Mouse (Mus musculus): ENCODE data around the gene Ccng2. TPM values are rescaled to one million over a fixed set of nuclear protein-coding genes. Genes with fewer than 3 reads are reported as not detected.

Ccng2 gene
- total RNA-seq (2022) = 10 to 100 TPM; 38.9 to 50.8 (median 45.3) TPM

DNA sequence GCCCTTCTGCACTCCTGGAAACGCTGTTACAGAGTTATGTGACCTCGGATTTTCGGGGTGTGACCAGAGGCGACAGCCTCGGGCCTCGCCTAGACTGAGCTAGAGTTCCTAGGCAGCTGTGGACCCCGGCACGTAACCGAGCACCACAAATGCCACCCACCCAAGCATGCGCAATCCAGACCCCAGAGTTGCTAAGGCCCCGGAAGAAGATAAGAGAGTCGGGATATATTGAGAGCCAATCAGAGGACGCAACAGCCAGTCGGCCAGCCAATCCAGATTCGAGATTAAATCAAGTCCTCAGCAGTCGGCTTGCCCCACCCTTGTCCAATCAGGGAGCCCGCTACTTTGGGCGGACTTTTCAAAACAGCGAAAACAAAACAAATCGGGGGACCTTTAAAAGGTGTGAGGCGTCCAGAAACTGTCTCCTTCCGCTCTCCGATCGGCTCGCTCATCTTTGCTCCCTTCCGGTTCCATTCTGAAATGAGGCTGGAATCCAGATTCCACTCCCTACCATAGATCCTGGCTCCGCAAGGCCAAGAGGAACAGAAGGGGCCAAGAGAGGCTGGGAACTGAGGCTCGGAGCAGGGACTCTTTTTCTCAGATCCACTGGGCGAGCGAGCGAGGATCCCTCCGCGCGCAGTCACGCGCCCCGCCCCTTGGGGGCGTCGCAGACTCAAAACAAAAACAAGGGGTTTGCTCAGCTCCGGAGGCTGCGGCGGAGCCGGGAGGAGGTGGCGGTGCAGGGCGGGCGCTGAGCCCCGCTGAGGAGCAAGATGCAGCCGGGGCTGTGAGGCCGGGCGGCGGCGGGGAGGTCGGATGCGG, at the start of gene Ccng2:
TSS of gene Ccng2 (plus strand) at position 375 of the 822 bp plus-strand sequence.
- DNase-seq (ENCODE audit: low spot score in 2 of 2) = peak; percentile 98 to 99

GRCm38 (mm10) chr5:93218375-93218774, 48.7 kb upstream of the Ccng2 start:
- DNase-seq (ENCODE audit: low spot score in 2 of 2) = no peak

GRCm38 (mm10) chr5:93221661-93222060, 45.4 kb upstream of the Ccng2 start:
- no peak for DNase-seq (ENCODE audit: low spot score in 2 of 2)

DNA sequence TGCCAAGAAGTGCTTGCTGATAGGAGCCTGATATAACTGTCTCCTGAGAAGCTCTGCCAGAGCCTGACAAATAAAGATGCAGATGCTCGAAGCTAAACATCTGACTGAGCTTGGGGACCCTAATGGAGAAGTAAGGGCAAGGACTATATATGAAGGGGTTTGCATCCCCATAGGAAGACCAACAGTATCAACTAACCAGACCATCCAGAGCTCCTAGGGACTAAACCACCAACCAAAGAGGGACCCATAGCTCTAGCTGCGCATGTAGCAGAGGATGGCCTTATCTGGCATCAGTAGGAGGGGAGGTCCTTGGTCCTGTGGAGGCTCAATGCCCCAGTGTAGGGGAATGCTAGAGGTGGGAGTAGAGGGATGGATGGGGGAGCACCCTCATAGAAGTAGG, 42.5 kb upstream of the Ccng2 start:
- DNase-seq (ENCODE audit: low spot score in 2 of 2) = no peak

DNA sequence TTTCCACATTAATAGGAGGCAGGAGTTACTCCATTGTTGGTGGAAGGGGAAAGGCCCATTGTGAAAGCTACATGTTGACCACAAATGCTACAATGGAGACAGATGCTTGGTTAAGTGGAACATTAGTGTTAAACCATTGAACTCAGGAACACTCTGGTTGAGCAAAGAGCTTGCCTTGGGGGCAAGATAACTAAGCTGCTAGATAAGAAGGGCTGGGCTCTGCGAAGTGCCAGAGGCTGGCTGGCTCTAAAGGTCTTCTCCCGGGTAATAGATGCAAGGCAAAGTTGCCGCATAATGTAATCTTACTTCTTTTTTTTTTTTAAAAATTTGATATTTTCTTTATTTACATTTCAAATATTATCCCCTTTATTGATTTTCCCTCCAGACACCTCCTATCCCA, 39.9 kb upstream of the Ccng2 start:
- DNase-seq (ENCODE audit: low spot score in 2 of 2) = no peak

DNA sequence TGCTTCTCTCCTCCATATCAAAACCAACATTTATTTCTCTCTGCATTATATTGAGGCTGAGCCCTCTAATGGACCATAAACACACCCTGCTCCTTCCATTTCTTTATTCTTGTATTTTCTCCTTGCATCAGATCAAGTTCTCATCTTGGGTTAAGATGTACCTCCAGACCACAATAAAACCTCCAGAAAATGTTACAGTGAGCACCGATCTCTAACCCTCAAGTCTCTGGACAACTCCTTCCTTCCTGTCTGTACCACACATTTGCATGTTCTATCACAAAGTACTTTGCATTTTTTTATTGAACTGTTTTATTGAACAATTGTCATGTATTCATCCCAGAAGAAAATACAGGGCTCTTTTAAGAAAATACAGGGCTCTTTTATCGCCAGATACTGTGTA, 37.5 kb upstream of the Ccng2 start:
- DNase-seq (ENCODE audit: low spot score in 2 of 2) = no peak

DNA sequence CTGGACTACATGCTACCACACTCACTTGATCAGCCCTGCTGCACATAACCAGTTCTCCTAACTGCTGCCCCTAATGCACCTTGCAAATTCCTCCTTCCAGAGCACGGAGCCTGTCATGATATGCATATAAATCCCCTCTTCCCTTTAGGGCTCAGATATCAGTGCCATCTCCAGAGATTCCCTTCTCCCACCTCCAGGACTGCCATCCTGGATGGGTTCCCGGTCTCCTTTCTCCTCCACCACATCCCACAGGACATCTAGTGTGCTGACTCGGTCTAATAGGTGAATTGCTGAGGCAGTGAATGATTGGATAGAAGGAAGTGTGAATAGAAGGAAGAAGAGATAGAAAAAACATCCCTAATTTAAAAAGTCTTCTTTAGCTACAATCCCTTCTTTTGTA, 35.3 kb upstream of the Ccng2 start:
- no peak for DNase-seq (ENCODE audit: low spot score in 2 of 2)

DNA sequence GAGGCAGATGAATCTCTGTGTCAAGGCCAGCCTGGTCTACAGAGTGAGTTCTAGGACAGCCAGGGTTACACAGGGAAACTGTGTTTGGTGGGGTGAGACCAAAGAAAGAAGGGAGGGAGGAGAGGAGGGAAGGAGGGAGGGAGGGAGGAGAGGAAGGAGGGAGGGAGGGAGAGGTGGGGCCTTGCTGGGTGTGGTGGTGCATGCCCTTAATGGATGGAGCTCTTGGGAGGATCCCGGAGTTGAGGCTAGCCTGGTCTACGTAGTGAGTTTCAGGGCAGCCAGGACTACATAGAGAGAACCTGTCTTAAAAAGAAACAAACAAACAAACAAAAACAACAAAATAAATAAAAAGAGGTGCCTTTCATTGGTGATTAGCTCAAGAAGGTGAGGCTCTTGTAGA, 34.2 kb upstream of the Ccng2 start:
- DNase-seq (ENCODE audit: low spot score in 2 of 2) = no peak

- DNase-seq (ENCODE audit: low spot score in 2 of 2) = no peak
Observed at GRCm38 (mm10) chr5:93234130-93234529, 32.9 kb upstream of the Ccng2 start.

DNA sequence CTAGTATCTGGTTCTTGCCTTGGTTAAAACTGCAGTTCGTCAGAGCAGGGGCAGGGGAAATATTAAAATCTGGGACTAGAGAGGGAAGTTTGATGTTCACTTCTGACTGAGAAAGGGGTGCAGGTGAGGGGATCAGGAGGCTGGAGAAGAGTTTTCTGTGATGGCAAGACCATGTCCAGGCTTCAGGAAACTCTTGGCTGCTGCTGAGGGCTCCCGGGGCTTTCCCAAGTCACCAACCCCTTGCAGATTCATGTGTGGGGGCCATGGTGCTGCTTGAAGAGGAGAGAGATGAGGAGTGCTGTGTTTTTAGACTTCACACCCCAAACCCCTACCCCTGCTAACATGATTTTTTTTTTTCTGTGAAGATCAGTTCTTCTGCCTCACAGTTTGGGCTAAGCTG, 32.5 kb upstream of the Ccng2 start:
- no peak for DNase-seq (ENCODE audit: low spot score in 2 of 2)

GRCm38 (mm10) chr5:93235888-93236287, 31.2 kb upstream of the Ccng2 start:
- DNase-seq (ENCODE audit: low spot score in 2 of 2) = peak; percentile 77 to 85

- DNase-seq (ENCODE audit: low spot score in 2 of 2) = no peak
Observed at GRCm38 (mm10) chr5:93236541-93236940, 30.5 kb upstream of the Ccng2 start.

GRCm38 (mm10) chr5:93239590-93240544, 27.2 kb upstream of the Ccng2 start:
- no peak for DNase-seq (ENCODE audit: low spot score in 2 of 2)

GRCm38 (mm10) chr5:93245280-93245679, 21.8 kb upstream of the Ccng2 start:
- no peak for DNase-seq (ENCODE audit: low spot score in 2 of 2)

- DNase-seq (ENCODE audit: low spot score in 2 of 2) = no peak
Observed at GRCm38 (mm10) chr5:93249940-93250578, 17.0 kb upstream of the Ccng2 start.

- DNase-seq (ENCODE audit: low spot score in 2 of 2) = no peak
Observed at GRCm38 (mm10) chr5:93251001-93251760, 15.9 kb upstream of the Ccng2 start.

DNA sequence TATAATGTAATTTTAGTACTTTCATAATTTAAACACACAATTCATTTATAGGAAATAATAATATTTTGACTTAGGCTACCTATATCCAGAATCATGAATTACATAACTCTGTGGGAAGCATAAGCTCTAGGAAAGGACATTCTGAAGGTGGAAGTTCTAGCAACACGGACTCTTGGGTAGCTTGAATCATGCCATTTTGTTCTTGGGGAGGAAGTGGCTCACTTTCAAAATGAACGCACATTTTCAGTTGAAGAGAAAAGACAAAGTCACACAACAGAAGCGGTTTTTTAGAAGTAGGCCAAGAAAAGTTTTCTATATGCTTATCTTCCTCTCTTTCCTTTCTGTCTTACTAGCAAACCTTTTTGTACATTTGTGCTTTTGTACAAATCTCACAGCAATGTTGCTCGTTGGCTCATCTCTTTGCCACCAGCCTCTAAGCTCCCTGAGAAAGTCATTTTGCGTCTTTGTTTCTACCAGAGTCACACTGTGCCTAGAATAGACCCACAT, 11.2 kb upstream of the Ccng2 start:
- DNase-seq (ENCODE audit: low spot score in 2 of 2) = no peak

DNA sequence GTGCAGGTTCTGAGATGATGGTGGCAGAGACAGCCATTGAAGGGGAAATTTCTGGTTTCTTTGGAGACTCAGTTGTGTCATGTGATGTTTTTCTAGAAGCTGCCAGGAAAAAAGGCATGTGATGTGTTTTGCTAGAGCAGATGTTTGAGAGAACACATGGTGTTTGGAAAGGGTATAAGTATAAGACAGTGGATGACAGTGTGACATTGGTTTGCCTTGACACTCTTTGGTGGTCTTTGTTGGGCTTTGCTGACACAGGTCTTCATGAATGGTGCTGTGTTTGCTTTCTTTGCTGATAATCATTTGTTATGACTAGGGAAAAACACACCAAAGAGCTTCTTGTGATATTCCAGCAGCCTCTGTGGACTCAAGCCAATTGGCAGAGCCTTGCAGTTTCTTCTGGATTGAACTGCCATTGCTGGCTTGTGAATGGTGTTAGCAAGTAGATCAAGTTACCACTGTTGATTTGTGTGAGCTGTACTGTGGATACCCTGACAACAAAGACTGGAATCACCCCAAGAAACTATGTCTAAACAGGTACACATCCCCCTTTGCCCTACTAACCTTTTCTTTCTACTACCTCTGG, 10.1 kb upstream of the Ccng2 start:
- DNase-seq (ENCODE audit: low spot score in 2 of 2) = no peak

DNA sequence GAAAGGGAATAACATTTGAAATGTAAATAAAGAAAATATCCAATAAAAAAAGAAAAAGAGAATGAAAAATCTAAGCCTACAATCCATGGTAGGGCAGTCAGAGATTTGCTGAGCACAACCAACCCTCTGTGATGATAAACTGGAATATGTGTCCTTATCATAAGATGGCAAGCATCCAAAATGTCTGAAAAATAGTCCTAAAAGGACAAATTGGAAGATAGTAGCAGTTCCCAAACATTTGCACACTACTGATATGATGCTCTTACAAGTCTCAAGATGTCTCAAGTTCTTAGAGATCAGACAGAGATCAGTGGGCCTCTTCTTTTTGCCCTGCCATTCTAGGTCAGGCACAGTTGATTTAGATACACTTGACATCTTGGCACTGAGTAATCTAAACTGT, 7.7 kb upstream of the Ccng2 start:
- DNase-seq (ENCODE audit: low spot score in 2 of 2) = no peak

- DNase-seq (ENCODE audit: low spot score in 2 of 2) = no peak
Observed at GRCm38 (mm10) chr5:93260983-93261382, 6.1 kb upstream of the Ccng2 start.

Measured in layer of hippocampus, adult 8-10 months (tissue).